Mouse (Mus musculus) mature B cell (primary cell): ENCODE data around the gene Nkain2.

Experiments
- in situ Hi-C: fragments of 300-500 bp; cut with MboI; formaldehyde crosslinking; loops from 2 replicates; pipeline ENCODE4 v1.14.3; 2019

Nkain2 gene

DNA sequence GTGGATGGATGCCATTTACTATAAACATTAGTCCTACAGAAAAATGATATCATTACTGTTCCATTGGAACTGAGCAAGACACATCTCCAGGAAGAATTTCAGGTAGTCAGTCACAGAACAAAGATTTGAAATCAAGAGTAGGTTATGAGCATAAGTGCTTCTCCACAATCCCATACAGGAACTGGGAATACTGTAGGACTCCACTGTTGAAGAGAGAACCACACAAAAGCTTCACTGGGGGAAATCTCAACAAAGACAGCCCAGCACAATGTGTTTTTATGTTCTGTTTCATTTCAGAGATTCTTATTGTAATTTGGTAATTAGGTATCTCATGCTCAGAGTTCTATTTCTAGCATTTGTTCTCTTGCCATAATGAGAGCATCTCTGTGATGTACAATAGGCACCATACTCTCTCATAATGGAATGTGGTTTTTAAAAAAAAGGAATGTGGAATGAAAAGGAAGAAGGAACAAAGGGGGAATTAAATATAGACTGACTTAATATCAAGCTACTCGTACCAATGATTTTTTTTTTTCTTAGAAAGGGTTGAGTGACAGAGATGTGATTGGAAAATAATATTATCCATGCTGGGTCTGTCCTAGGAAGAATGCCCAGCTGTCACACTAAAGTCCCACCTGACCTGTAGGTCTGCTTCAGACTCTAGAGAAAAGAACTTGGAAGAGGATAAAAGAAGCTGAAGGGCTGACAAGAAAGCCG is 313.5 kb downstream of the Nkain2 start:
- in situ Hi-C loops, result no loop called here

DNA sequence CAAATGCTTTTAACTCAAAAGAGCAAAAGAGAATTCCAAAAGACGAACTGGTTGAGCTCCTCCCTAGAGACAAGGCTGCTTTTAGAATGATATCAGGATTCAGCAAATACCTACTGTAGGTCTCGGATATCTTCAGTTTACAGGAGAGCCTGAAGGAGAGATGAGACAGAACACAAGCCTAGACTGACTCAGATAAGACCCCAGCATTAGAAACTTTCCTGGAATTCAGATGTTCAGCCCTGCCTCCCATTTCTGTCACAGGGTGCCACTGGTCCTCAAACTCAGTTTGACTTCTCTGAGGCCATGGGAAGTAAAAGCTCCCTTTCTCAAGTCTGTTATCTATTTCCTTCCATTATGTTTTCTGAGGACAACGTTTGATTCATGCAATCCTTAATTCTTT is 332.6 kb downstream of the Nkain2 start:
- in situ Hi-C loops, result no loop called here

DNA sequence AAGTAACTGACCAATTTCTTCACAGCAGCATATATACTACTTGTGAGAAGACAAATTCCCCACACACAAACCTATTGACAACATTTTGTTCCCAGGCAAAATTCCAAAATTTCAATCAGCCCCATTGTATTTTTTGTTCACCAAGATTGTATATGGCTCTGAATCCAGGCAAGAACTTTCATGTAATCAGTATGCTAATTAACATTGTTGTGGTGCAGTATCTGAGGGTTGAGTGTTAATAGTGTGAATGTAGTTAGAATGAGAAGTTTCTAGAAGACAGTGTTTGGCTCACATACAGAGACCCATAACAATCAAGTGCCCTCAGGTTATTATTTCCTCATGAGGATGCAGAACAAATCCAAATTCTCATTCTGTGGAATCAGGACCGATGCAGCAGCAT is 354.2 kb downstream of the Nkain2 start:
- in situ Hi-C loops, result no loop called here

DNA sequence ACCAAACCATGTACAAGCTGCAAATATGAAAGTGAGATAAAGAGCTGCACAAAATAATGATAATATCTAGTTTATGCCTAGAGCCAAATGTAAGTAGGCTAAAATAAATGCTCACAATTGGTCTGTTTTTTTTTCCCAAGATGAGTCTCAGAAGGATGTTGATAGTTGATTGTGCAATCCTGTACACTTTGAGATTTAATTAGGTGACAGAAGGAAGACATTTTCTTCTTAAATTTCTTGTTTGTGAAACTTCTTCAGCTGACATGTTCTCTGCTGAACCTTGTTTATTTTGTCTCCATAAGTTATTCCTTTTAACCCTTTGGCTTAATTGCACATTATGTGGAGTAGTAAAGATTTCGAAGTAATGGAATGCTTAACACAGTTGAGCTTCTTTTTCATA is 379.4 kb downstream of the Nkain2 start:
- in situ Hi-C loops, result no loop called here

DNA sequence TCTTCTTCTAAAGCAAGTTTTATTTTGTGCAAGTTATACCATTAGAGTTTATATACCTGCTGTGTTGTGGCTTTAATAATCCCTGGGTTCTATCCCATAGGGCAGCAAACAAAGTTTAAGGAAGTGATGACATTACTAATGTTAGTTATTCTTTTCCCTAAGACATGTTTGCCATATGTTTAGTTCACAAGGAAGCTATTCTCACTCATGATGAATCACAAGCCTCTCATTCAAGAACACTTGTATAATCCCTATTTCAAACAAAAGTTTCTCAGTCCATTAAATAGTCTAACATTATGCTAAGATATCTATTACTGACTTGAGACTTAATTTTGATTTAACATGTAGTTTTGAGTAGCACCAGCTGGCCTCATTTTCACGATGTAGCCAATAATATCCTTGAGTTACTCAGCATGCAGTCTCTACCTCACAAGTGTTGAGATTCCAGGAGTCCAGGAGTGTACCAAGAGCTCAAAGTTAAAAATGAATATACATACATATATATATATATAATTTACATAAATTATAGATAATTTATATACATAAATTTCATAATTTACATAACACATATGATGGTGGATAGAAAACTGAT is 395.6 kb downstream of the Nkain2 start:
- in situ Hi-C loops, result no loop called here

DNA sequence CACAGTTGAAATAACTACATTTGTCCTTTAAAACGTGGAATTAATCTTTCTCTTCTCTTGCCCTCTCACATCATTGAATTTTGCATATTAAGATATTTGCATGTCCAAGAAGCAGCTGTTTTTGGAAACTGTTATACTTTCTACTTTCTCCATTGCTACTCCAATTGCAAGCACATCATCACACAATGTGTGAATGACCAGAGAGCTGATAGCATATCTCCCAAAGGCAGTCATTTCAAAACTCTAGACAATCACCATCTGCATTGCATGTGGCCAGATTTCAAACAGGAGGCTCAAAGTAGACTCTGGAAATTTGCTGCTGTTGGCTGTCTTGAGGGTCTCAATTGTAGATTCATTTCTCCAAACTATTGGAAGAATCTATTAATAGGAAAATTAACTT is 396.7 kb downstream of the Nkain2 start:
- in situ Hi-C loops, result no loop called here

DNA sequence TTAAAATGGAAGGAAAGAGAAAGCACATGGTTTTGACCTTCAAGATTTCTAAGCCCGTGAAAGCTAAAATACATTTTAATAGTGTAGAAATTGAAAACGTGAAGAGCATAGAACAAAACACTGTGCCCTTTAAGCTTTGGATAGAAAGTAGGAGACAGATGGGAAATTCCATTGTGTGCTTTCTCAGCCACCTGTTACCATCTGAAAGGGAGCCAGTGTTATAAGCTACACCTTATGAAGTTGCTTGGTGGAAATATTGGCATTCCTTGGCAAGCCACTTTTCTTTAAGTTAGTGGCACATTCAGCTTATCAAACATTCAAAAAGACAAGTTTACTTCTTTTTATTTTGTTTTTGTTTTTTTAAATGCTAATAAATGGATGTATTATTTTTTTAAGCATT is 427.5 kb downstream of the Nkain2 start:
- in situ Hi-C loops, result no loop called here

DNA sequence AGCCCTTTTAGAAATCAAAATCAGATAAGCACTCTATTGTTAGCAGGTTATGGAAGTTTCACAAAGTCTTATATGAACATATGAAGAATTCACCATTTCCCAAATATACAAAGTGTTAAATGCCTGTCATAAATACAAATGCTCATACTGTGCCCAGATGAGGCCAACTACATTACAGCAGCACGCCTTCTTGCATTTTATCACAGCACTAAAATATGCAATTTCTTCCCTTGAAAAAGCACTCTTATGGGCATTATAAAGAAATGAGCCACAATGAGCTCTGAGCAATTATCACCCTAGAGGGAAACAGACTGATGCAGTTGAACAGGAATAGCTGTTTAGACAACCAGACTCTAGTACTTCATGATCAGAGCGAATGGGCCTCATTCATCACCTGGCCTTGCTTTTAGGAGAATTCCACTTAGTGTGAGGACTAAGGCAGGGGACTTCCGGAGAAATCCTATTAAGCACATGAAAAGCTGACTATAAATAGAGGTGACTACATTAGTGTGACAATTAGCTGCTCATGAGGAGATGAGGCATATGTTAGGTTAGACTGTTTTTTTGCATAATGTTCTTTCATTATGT is 450.2 kb downstream of the Nkain2 start:
- in situ Hi-C loops, result no loop called here

DNA sequence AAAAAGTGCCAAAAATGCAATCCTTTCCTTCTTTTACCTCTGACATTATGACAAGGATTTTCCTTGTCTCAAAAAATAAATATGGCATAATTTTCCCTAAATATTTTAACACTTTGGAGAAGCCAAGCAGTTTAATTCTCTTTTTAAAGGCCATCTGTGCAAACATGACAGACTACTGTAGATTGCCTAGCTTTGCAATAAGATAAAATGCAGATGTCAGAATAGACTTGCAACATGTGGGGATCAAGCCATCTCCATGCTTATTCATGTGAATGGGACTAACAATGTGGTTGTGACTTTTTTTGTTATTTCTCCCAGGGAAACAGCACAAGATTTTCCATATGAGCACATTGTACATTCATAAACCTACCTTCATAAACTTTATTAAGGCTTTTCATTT is 476.0 kb downstream of the Nkain2 start:
- in situ Hi-C loops, result no loop called here

DNA sequence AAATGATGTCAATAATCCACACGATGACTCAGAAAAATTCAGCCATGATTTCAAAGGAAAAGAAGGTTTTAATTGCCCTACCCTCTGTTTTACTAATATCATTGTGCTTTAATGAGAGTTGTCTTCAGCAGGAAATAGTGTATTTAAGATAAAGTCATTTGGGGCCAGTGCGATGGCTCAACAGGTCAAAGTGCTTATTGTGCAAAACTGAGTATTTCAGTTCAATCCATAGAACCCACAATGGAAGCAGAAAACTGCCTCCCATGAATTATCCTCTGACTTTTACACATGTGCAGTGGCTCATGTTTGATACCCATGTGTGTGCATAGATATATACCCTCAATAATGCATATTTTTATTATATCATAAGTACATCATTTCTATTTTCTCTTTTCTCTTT is 478.9 kb downstream of the Nkain2 start:
- in situ Hi-C loops, result no loop called here

DNA sequence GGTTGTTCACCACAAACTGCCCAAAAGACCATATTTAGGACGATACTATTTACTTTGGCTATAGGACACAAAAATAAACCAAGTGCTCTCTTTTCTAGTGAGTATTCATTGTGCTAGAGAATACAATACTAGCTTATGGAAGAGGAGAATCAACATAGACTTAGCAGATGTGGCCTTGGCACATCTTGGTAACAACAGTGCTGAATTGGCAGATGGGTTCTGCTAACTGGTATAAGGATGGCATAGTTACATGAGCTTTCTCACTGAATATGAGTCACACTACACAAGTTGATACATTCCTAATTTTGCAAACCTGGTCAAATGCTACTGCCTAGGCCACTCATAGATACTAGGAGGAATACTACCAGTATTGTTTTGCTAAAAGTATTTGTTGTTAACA is 489.3 kb downstream of the Nkain2 start:
- in situ Hi-C loops, result no loop called here

DNA sequence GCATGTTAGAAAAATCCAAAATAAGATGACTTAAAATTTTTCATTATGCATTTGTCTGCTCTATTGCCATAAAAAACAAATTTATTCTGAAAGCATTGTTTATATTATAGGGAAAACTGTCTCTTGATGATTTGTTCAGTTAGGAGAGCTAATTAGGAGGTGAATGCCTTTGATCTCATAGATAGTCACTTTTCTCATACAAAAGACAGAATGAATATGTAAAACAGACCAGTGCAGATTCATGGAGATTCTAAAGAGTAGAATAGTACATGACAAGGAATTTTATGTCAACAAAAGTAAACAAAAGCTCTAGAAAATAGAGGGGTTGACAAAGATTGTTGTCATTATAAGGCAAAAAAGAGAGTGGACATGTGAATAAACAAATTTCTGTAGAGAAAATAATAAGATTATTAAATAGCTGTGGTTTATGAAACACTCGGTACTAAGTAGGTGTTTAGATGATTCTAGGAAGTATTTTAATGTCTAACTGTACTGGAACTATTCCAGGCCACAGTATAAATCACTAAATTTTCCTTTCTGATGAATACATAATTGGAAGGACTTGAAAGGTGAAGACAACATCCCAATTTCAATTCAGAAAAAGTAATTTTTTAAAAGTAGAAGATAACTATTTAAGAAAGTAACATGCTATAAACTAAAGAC is 496.3 kb downstream of the Nkain2 start:
- in situ Hi-C loops, result no loop called here

DNA sequence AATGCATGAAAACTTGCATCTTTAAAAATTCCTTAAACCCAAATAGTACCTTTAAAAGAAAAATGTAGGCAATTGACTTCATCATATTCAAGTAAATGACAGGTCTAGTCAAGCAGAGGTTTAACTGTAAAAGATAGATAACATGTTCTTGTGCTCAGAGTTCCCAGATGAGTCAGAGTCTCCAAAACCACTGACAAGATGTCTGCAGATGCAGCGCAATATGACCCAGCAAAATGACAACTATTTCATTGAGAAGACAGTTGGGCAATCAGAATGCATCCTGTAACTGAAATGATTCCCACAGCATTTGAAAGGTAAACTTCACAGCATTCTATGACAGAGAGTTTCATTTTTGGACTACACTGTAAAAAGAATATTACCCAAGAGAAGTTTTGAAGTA is 496.9 kb downstream of the Nkain2 start:
- in situ Hi-C loops, result no loop called here

DNA sequence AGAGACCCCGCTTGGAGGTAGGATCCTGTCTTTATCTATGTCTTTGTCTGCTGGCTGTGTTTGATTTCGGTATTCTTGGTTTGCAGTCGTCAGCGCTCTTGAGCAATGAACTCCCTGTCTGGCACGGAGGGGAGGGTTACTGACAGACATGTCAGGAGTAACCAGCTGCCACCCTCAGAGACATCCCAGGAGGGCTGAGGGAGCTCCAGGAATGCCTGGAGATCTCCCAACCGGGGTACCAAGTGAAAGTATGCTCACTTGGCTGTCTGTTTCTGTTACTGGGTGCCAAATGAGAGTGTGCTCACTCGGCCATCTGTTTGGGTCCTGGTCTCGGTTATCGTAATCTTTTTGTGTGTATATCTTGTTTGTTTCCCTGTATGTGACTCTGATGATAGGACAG is 577.5 kb downstream of the Nkain2 start:
- in situ Hi-C loops, result no loop called here

DNA sequence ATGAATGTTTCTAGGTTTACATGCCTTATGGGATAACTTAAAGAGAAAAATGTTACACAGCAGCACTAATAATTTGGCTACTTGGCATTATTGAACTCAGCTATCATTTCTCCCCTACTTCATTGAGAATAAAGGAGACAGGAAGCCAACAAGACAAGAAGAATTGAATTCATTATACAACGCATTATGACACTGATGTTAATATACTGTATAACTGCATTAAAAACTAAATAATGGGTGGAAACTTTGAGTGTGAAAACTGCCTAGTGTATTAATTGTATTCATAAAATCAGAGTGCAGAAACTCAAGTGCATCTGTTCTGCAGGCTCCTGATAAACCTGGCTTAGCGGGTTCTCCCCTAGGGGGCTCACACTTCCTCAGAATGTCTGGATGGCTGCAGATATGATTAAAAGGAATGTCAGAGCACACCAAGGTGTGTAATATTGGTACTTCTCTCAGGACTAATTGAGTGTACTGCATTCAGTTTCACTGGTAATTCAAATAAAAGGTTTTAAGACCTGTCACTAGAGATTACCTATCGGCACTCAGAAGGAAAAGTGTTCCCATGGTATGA is 589.2 kb downstream of the Nkain2 start:
- in situ Hi-C loops, result no loop called here

DNA sequence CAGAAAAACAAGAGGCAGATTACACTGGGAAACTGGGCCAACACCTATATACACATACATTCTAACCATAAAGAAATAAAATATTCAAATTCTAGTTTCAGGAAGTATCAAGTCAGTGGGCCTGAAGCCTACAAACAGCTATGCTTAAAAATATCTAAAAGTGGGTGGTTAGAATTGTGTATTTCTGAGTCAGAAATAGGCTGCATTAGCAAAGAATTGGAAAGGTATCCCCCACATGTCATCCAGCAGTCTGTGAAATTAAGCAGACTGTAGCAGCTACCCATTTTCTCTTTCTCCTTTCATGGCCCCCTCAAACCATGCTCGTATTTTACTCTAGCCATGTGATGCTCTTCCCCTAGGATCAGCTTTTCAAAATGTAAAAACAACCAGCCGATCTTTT is 599.8 kb downstream of the Nkain2 start:
- in situ Hi-C loops, result no loop called here

DNA sequence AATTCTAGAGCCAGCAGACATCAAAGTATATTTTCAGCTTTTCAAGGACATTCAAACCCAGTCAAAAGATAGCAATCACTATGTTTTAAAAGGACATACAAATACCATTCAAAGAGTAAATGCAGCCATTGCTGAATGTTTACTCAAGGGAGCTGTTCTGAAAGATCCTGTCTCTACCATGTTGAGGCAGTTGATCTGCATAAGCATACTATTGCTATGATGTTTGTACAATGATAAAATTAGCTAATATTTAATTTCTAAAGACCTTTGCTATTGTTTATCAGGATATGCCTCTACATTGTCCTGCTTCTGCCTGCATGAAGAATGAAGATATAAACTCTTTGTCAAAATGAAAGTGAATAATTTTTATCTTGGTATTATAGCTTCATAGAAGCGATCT is 606.6 kb downstream of the Nkain2 start:
- in situ Hi-C loops, result no loop called here

DNA sequence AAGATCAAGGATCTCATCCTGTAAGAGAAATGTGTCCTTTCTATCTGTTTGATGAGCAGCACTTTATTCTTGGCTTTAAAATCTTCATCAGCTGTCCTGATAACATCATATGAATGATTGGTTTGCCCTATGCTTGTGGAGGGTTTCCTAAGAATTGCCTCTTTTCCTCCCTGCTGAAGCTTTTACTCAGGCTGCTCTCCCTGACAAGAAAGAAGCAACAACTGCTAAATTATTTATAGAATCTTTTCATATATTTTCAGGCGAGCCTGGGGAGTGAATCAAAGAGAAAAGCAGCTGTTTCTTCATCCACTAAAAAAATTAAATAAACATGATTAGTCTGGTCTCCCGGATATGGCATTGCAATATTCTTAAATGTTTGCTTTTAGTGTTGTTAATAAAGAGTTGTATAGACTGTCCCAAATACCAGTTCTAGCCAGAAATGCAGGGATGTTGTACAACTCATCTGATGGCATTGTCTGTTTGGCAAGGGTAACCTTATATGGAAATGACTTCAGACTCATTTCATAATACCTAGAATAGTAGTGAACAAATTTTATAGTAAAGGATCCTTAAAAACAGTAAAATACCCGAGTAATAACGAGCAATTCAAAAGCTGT is 646.9 kb downstream of the Nkain2 start:
- in situ Hi-C loops, result no loop called here

DNA sequence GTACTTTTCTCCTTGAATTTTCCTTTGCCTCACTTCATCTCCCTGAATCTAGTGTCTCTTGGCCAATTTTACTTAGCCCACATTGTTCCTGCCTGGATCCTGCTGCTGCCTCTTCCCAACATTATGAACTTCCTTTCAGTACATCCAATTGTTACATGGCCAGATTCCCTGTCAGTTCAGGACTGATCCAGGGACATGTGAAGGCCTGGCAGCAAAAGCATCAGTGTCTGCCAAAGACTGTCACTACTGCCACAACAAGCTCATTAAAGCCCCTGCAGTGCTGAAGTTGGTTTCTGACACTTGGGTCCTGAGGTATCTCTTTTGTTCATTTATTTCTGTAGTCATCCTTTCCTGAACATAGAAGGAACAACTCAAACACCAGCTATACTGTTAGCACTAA is 649.1 kb downstream of the Nkain2 start:
- in situ Hi-C loops, result no loop called here

DNA sequence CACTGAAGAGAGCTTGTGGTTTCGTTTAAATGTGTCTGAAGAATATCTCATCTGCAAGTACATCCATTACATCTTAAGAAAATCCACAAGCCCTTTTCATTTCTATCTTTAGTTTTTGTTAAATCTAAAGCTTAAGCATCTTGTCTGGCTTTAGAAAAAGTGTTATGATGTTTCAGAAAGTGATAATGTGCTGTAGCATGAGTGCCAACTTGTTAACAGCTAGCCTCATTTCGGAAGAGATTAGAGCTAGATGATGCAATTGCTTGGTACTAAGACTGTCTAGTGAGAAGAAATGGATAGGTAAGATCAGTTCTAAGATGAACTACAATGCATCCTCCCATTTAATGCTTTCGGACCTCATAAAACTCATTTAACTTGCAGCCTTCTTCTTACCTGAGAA is 707.3 kb downstream of the Nkain2 start:
- in situ Hi-C loops, result no loop called here

DNA sequence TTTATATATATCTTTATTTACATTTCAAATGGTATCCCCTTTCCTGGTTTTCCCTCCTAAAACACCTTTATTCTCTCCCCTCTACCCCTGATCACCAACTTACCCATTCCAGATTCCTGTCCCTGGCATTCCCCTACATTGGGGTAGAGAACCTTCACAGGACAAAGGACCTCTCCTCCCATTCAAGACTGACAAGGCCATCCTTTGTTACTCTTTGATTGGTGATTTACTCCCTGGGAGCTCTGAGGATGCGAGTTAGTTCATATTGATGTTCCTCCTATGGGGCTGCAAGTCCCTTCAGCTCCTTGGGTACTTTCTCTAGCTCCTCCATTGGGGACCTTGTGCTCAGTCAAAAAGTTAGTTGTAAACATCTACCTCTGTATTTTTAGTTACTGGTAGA is 798.9 kb downstream of the Nkain2 start:
- in situ Hi-C loops, result no loop called here

DNA sequence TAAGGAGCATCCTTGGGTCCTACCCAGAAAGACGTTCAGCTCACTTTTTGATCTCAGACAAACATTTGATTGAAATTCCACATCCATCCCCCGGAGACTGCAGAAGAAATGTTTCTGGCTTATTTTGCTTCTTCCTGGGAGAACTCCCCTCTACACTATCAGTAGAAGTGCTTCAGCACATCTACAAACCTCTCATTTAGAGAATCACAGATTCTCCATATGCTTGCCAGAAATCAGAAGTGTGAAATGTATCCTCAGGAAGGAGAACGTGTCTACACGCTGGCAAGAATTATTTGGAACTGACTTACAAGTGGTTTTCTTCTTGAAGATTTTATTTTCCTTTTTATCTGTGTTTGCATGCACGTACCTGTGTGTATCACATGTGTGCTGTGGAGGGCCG is 829.9 kb downstream of the Nkain2 start:
- in situ Hi-C loops, result no loop called here
